ENCODE assay signal across 16 mouse cellular contexts in the genomic region with DNA sequence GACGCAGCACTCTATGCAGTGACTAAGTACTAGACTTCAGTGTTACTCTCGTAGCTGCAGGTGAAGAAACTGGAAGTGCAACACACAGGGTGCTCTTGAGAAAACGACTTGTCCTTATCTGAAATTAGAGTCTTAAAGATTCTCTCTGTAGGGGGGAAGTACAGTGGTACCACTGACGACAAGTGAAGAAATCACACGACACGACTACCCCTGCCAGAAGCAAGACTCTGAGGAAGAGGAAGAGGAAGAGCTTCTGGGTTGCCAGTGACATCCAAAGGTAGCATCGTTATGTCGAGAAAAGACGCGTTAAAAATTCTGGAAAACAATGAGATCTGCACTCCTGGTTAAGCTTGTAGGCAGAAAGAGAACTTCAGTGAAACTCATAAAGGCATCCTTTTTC.
A peak's percentile ranks its signal among the peaks of the same experiment; 100 is the strongest.
DNase-seq lines count a peak whose midpoint lies in the region; ATAC-seq lines count a peak whose summit lies in the region.
"Had no signal": no experiment of that assay in that cellular context is flagged by ENCODE, and none has a peak within 500 bp of the region (broad histone marks: within the 10 kb centered on the region; RNA-seq: fewer than 3 reads in every experiment).

No protein-coding gene starts in this region.

- no peaks in the 10 kb centered on the region for H3K27me3 ChIP-seq in kidney, embryonic 15.5 days
- H3K27me3 ChIP-seq in midbrain, embryonic 13.5 days: no peaks in the 10 kb centered on the region
- H3K27me3 ChIP-seq: embryonic facial prominence, embryonic 12.5 days; forebrain, embryonic 15.5 days had no signal

- 0 out of 2 replicates have a peak overlapping the region, but pooled peaks have one; percentile 62 for H3K27ac ChIP-seq in kidney, embryonic 15.5 days
- H3K27ac ChIP-seq in midbrain, embryonic 13.5 days: peak overlapping the region; percentile 80; the same call in 1 of the 2 replicates

- no peak overlapping the region for H3K9ac ChIP-seq in kidney, embryonic 15.5 days
- H3K9ac ChIP-seq in midbrain, embryonic 13.5 days (replicated peaks): no peak overlapping the region
- H3K9ac ChIP-seq: embryonic facial prominence, embryonic 12.5 days; forebrain, embryonic 15.5 days had no signal

- WGBS in kidney, embryonic 15.5 days: 92% methylated on average over 10 of the region's 10 CpGs
- WGBS in midbrain, embryonic 13.5 days: 91% methylated on average over 10 of the region's 10 CpGs

- peaks cover 33% of the 10 kb centered on the region for H3K36me3 ChIP-seq in kidney, embryonic 15.5 days
- peaks cover 40% of the 10 kb centered on the region for H3K36me3 ChIP-seq in midbrain, embryonic 13.5 days
- H3K36me3 ChIP-seq: forebrain, embryonic 15.5 days had no signal

- no peak overlapping the region for H3K4me3 ChIP-seq in kidney, embryonic 15.5 days (replicated peaks)
- no peak overlapping the region for H3K4me3 ChIP-seq in midbrain, embryonic 13.5 days (replicated peaks)
- H3K4me3 ChIP-seq: embryonic facial prominence, embryonic 12.5 days; forebrain, embryonic 15.5 days had no signal

- H3K4me2 ChIP-seq in kidney, embryonic 15.5 days: no peak overlapping the region
- H3K4me2 ChIP-seq in midbrain, embryonic 13.5 days (replicated peaks): no peak overlapping the region
- H3K4me2 ChIP-seq: forebrain, embryonic 15.5 days had no signal

- H3K4me1 ChIP-seq in kidney, embryonic 15.5 days: peaks cover 12% of the 10 kb centered on the region
- H3K4me1 ChIP-seq in midbrain, embryonic 13.5 days (replicated peaks): peaks cover 25% of the 10 kb centered on the region

- no peaks in the 10 kb centered on the region for H3K9me3 ChIP-seq in kidney, embryonic 15.5 days (replicated peaks)
- H3K9me3 ChIP-seq in midbrain, embryonic 13.5 days: no peaks in the 10 kb centered on the region
- H3K9me3 ChIP-seq: embryonic facial prominence, embryonic 12.5 days; forebrain, embryonic 15.5 days had no signal

- ATAC-seq in kidney, embryonic 15.5 days (replicated peaks; ENCODE audit: low FRiP score): no peak
- ATAC-seq in megakaryocyte, adult 5-6 weeks (ENCODE audit: poor library complexity, severe bottlenecking): peak; percentile 74
- no peak for ATAC-seq in midbrain, embryonic 13.5 days
- ATAC-seq: forebrain, embryonic 15.5 days had no signal

- no peak for DNase-seq in kidney, adult 9 months
- no peak for DNase-seq in testis, postnatal 14 days (ENCODE audit: low spot score)
- no peak for DNase-seq in ovary, adult 18-20 months (ENCODE audit: low spot score)
- DNase-seq: adrenal gland, adult 8-10 months; adrenal gland, postnatal 36 days; cerebellum, adult 2 months; cerebellum, postnatal 10 days; embryo, embryonic 11 days; gastrocnemius, postnatal 36 days; heart, adult 11 months; heart, postnatal 10 days had no signal
